Mouse (Mus musculus) intestine, postnatal 0 days (tissue): ENCODE results near the gene Nod1. TPM values are rescaled to one million over a fixed set of nuclear protein-coding genes. Genes with fewer than 3 reads are reported as not detected.

Experiments used
- ATAC-seq: fragments of 200-750 bp; cut with Nextera tagmentation; 2 replicates; pipeline ENCODE4 v1.8.0; 2017; ENCODE audit warnings: mild to moderate bottlenecking, moderate TSS enrichment, moderate library complexity
- H3K27ac ChIP-seq: fragments of 300-500 bp; sonication (generic); 2 replicates; pipeline ENCODE4 v1.5.1; 2014; ENCODE audit warnings: mild to moderate bottlenecking, low read depth, low read length, moderate library complexity
- H3K27me3 ChIP-seq: fragments of 300-500 bp; sonication (generic); replicated peaks from 2 replicates; pipeline ENCODE4 v1.6.1; 2014; ENCODE audit warnings: low read length, mixed read lengths; ENCODE audit not compliant: control insufficient read depth, insufficient read depth
- H3K36me3 ChIP-seq: fragments of 300-500 bp; sonication (generic); 2 replicates; pipeline ENCODE4 v1.6.1; 2014; ENCODE audit warnings: mild to moderate bottlenecking, moderate library complexity; ENCODE audit not compliant: control insufficient read depth, insufficient read depth
- H3K4me1 ChIP-seq: fragments of 300-500 bp; sonication (generic); replicated peaks from 2 replicates; pipeline ENCODE4 v1.6.1; 2014; ENCODE audit warnings: antibody characterized with exemption, low read length, mixed read lengths; ENCODE audit not compliant: control insufficient read depth, insufficient read depth
- H3K4me2 ChIP-seq: fragments of 300-500 bp; sonication (generic); replicated peaks from 2 replicates; pipeline ENCODE4 v1.6.1; 2014; ENCODE audit warnings: low read depth, mild to moderate bottlenecking, moderate library complexity
- H3K4me3 ChIP-seq: fragments of 300-500 bp; sonication (generic); 2 replicates; pipeline ENCODE4 v1.5.1; 2014; ENCODE audit warnings: low read depth, low read length
- H3K9ac ChIP-seq: fragments of 300-500 bp; sonication (generic); 2 replicates; pipeline ENCODE4 v1.6.1; 2014; ENCODE audit warnings: mild to moderate bottlenecking, low read depth, low read length
- H3K9me3 ChIP-seq: fragments of 300-500 bp; sonication (generic); 2 replicates; pipeline ENCODE4 v1.6.1; 2016; ENCODE audit warnings: mixed run types; ENCODE audit not compliant: control insufficient read depth
- CTCF ChIP-seq: sonication (generic); IDR thresholded peaks from 2 replicates; pipeline ENCODE4 v1.5.1; 2016; ENCODE audit warnings: low read depth, mild to moderate bottlenecking, control low read depth, antibody characterized with exemption, moderate library complexity
- WGBS: fragments of 180-500 bp; shearing (Covaris S2); extraction: QIAGEN DNeasy Blood & Tissue Kit; methylation state at CpG from one replicate; pipeline ENCODE4 v1.1.7; 2014; 5-methylcytosine and 5-hydroxymethylcytosine counted together
- polyA plus RNA-seq: library from polyadenylated mRNA; unstranded; fragments of >200 nt; fragmentation: Nextera tagmentation; extraction: Ambion mirVana; gene quantifications from 2 replicates; pipeline ENCODE4 v1.2.1, GENCODE M21; 2015

Gene Nod1
- polyA plus RNA-seq, 1 experiment from 2014 or later, result 2.7 TPM

GRCm38 (mm10) chr6:55001320-55001719 is 28.9 kb upstream of the Nod1 start:
- Histone ChIP-seq H3K36me3 (no peaks in the 10 kb centered on the region), H3K4me1 (no peaks in the 10 kb centered on the region), H3K9ac (no peak overlapping the region), H3K4me2 (no peak overlapping the region), H3K9me3 (no peaks in the 10 kb centered on the region), H3K27me3 (no peaks in the 10 kb centered on the region), H3K4me3 (no peak overlapping the region), H3K27ac (no peak overlapping the region)
- WGBS, result 53% methylated on average over 4 of the region's 4 CpGs
- no peak for TF ChIP-seq CTCF
- no peak for ATAC-seq

DNA sequence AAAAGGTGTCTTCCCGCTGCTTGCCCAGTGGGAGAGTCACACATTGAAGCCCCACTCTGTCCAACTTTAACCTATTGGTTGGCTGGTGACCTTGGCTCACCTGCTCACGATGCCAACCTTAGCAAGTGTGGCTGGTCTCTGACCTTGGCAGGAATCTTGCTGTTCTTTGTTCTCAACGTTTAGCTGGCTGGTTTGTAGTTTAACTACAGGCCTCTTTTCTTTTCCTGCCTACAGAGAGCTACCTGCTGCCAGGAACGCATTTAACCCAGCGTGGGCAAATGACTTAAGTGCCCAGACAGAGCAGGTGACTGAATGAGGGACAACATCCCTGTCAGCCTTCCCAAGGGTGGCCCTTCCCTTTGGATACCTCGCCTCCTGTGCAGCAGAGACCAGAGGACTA is 25.3 kb upstream of the Nod1 start:
- ATAC-seq, result no peak
- no peak overlapping the region for H3K4me3 ChIP-seq
- H3K27me3 ChIP-seq, result no peaks in the 10 kb centered on the region
- H3K9ac ChIP-seq, result no peak overlapping the region
- no peaks in the 10 kb centered on the region for H3K9me3 ChIP-seq
- H3K4me1 ChIP-seq, result no peaks in the 10 kb centered on the region
- 78% methylated on average over 6 of the region's 6 CpGs for WGBS
- H3K4me2 ChIP-seq, result no peak overlapping the region
- H3K36me3 ChIP-seq, result no peaks in the 10 kb centered on the region
- TF ChIP-seq CTCF, result no peak
- no peak overlapping the region for H3K27ac ChIP-seq

DNA sequence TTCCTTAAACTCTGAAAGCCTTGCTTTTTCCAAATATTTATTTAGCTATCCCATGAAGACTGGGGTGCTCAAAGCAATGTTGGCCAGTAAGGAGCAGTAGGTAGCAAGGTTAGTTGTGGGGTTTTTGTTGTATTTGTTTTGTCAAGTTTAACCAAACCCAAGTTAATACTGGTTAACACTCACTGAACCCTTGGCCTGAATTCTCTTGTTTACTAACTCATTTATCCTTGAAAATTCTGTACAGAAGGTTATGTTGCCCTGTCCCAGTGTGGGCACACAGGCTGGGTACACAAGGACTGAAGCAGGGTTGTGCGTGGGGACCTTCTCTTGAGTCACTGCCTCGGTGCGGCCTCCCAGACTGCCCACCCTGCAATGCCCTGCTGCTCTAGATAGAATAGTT is 23.9 kb upstream of the Nod1 start:
- 83% methylated on average over 3 of the region's 3 CpGs for WGBS
- no peak overlapping the region for H3K27ac ChIP-seq
- no peak for ATAC-seq
- TF ChIP-seq CTCF, result no peak
- no peaks in the 10 kb centered on the region for H3K27me3 ChIP-seq
- H3K4me2 ChIP-seq, result no peak overlapping the region
- H3K4me1 ChIP-seq, result 0 out of 2 replicates have a peak, but pooled peaks cover 4% of the 10 kb centered on the region
- H3K4me3 ChIP-seq, result no peak overlapping the region
- no peaks in the 10 kb centered on the region for H3K9me3 ChIP-seq
- H3K9ac ChIP-seq, result no peak overlapping the region
- no peaks in the 10 kb centered on the region for H3K36me3 ChIP-seq

GRCm38 (mm10) chr6:54992734-54993260 is 20.4 kb upstream of the Nod1 start, which contains the start of gene Ggct:
Gene Ggct (minus strand): TSS chr6:54992950.
- ATAC-seq, result peak; percentile 100
- Histone ChIP-seq H3K4me3 (peak within 1 kb of the TSS; percentile 48), H3K36me3 (no peaks in the 10 kb centered on the region), H3K9ac (peak within 1 kb of the TSS; percentile 34), H3K9me3 (no peaks in the 10 kb centered on the region), H3K4me1 (0 out of 2 replicates have a peak, but pooled peaks cover 4% of the 10 kb centered on the region), H3K27me3 (no peaks in the 10 kb centered on the region), H3K27ac (no peak within 1 kb of the TSS; the same call in 1 of the 2 replicates), H3K4me2 (peak within 1 kb of the TSS; percentile 84)
- TF ChIP-seq CTCF, result peak; percentile 80
- WGBS, result under 1% methylated on average over 41 of the region's 41 CpGs

DNA sequence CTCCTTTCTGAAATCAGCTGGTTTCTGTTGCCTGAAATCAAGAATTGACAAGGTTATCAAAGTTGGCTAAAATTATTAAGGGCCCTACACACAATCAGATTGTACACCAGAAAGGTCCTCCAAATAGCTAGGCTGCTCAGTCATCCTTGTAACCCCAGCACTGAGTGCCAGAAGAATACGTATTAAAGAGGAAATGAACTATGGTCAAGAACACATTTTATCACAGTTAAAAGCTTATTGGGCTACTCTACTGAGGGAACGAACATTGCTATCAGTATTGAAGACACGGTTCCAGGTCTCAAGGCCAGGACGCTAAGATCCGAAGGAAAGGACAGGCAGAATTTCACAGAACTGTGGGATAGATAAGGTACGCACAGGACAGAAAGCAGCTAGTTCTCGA is 19.7 kb upstream of the Nod1 start:
- peak overlapping the region; percentile 34; the same call in 1 of the 2 replicates for H3K9ac ChIP-seq

GRCm38 (mm10) chr6:54991189-54991588 is 18.8 kb upstream of the Nod1 start:
- H3K4me1 ChIP-seq, result 0 out of 2 replicates have a peak, but pooled peaks cover 4% of the 10 kb centered on the region
- WGBS, result 46% methylated on average over 2 of the region's 2 CpGs
- H3K9me3 ChIP-seq, result no peaks in the 10 kb centered on the region
- TF ChIP-seq CTCF, result no peak
- no peak overlapping the region for H3K27ac ChIP-seq
- no peaks in the 10 kb centered on the region for H3K36me3 ChIP-seq
- no peak overlapping the region for H3K4me3 ChIP-seq
- H3K4me2 ChIP-seq, result no peak overlapping the region
- no peaks in the 10 kb centered on the region for H3K27me3 ChIP-seq
- no peak overlapping the region for H3K9ac ChIP-seq
- no peak for ATAC-seq

More for the DNA sequence above, 19.7 kb upstream of the Nod1 start:
- H3K27me3 ChIP-seq, result no peaks in the 10 kb centered on the region
- WGBS, result 2% methylated on average over 7 of the region's 7 CpGs
- no peaks in the 10 kb centered on the region for H3K9me3 ChIP-seq
- 0 out of 2 replicates have a peak, but pooled peaks cover 4% of the 10 kb centered on the region for H3K4me1 ChIP-seq
- H3K4me2 ChIP-seq, result peak overlapping the region; percentile 84
- peak overlapping the region; percentile 48 for H3K4me3 ChIP-seq
- no peak for TF ChIP-seq CTCF
- no peak overlapping the region for H3K27ac ChIP-seq
- no peak for ATAC-seq
- no peaks in the 10 kb centered on the region for H3K36me3 ChIP-seq
